Mouse (Mus musculus) ovary, postnatal 14 days (tissue): Measurements from ENCODE around the gene Fmc1.

Source experiments
- DNase-seq: peaks from one replicate; pipeline ENCODE4 v3.0.0; 2022; ENCODE audit warnings: low spot score

Fmc1 gene

DNA sequence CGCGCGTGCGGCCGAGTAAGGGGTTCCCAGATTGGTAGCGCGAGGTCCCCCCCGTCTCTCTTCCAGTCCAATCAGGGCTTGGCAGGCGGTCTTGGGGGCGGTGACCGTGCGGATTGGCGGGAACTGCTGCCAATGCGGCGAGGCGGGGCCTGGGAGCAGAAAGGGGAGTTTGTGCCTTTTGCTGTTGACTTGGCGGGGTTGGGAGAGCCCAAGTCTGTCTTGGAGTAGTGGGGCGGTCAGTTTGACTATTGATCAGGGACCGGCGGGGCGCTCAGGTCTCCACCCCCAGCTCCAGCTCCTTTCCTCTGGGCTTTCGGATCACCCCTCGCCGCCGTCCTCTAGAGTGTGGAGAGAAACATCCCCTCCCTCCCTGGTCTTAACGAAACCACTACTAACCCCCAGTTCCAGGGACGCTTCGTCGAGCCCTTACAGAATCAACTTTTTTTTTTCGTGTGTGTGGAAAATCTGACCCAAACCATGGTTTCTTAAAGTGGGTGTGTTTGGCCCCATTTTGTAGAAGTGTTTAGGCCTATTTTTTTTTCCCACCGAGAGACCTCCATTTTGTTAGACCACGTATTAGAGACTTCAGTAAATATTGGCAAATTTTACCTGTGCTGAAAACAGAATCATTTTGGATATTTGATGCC lies 18.8 kb downstream of the Fmc1 start:
- DNase-seq = peak; percentile 97

DNA sequence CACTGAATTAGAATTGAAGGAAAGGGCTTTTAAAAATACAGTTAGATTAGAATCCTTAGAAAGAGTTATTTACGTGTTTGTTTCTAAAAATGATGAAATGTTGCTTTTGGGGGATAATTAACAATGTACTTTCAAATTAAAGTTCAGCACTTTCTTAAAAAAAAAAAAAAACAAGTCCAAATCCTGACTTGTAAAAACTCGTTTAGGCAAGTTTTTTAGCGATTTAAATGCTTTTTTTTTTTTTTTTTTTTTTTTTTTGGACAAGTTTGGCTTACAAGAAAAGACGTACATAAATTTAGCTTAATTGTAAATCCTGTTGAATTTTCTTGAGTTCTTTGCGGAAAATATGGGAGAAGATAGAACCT lies 19.3 kb downstream of the Fmc1 start:
- no peak for DNase-seq

DNA sequence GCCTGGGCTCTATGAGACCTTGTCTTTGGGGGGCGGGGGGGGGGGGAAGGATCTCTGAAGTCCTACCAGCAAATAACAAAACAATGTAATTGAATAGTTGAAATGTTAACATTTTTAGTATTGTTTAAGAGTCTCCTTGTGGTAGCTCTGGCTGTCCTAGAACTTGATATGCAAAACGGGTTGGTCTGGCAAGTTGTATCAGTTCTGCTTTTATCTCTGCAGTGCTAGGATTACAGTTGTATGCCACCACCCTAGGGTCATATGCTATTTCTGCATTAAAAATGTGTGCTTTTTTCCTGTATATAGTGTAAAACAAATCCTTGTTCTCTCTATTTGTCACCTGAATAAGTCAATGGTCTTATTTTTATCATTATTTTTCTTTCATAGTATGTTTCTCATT lies 42.8 kb downstream of the Fmc1 start:
- no peak for DNase-seq

DNA sequence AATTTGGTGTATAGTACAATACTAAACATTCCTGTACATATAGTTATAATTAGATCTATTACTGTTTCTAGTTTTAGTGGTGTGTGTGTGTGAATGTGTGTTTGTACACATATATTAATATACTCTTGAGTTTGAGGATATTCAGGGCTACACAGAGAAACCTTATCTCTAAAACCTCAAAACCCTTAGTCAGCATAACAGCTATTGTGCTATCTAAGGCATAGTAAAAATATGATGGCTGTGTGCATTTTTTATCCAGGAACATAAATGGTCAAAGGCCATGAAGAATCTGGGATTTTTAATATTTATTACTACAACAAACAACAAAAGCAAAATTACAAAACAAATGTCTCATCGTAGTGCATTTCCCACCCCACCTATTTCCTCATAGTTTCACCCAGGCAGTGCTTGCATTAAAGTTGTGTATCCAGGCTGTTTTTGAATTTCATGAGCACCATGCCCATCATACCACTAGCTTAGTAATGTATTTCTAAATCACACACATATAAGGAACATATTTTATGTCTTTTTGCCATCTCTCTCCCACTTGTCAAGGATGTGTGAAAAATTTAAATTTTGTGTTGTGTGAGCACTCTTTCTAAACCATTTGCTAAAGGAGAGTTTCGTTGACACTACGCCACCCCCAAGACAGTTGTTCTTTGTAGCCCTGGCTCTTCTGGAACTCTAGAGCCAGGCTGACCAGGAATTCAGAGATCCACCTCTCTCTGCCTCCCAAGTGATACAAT lies 47.0 kb downstream of the Fmc1 start:
- DNase-seq = no peak

DNA sequence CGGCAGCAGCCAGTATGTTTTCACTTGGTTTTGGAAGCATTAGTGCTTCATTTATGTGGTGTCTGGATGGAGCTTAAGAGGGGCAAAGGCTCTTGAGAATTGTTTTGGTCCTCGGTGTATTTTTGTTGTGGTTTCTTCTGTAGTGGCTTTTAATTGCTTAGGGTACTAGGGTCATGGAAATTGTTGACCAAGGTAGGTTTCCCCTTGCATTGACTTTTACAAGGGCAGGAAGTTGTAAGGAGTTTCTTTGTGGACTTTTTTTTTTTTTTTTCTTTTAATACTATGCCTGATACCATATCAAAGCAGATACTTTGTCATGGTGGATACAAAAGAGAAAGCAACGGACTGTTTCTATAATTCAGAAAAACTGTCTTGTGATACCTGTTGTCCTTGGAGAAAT lies 48.4 kb downstream of the Fmc1 start:
- no peak for DNase-seq
